Mouse (Mus musculus) layer of hippocampus, adult 9-11 months (tissue): ENCODE results near the gene Car9.
"Not testable (repeated sequence)": the region's sequence is repeated elsewhere in the genome, so short reads cannot be mapped to it uniquely, and the experiment has no call there.

Experiments
- DNase-seq: peaks from one replicate; pipeline ENCODE4 v3.0.0; 2022

Car9 gene

GRCm38 (mm10) chr4:43533270-43533669 lies 26.5 kb downstream of the Car9 start:
- no peak for DNase-seq

GRCm38 (mm10) chr4:43535628-43536027 lies 28.9 kb downstream of the Car9 start:
- DNase-seq, result no peak

GRCm38 (mm10) chr4:43536031-43536430 lies 29.3 kb downstream of the Car9 start:
- no peak for DNase-seq

- DNase-seq, result no peak
Measured at GRCm38 (mm10) chr4:43542044-43542443, 35.3 kb downstream of the Car9 start.

GRCm38 (mm10) chr4:43546375-43547047 lies 39.7 kb downstream of the Car9 start:
- DNase-seq, result no peak

GRCm38 (mm10) chr4:43547160-43547559 lies 40.4 kb downstream of the Car9 start:
- no peak for DNase-seq

- no peak for DNase-seq
Measured at GRCm38 (mm10) chr4:43549055-43549454, 42.3 kb downstream of the Car9 start.

GRCm38 (mm10) chr4:43551854-43552253 lies 45.1 kb downstream of the Car9 start:
- DNase-seq, result not testable (repeated sequence)

GRCm38 (mm10) chr4:43552437-43552836 lies 45.7 kb downstream of the Car9 start:
- DNase-seq, result peak; percentile 47

- DNase-seq, result no peak
Measured at GRCm38 (mm10) chr4:43553891-43554290, 47.1 kb downstream of the Car9 start.

- DNase-seq, result no peak
Measured at GRCm38 (mm10) chr4:43555926-43556325, 49.2 kb downstream of the Car9 start.

- DNase-seq, result no peak
Measured at GRCm38 (mm10) chr4:43558028-43558630, 51.4 kb downstream of the Car9 start.

GRCm38 (mm10) chr4:43558631-43559356 lies 52.0 kb downstream of the Car9 start:
- DNase-seq, result peak; percentile 51

- DNase-seq, result no peak
Measured at GRCm38 (mm10) chr4:43559519-43560242, 52.9 kb downstream of the Car9 start.

GRCm38 (mm10) chr4:43560243-43560611 lies 53.5 kb downstream of the Car9 start:
- DNase-seq, result peak; percentile 85

- no peak for DNase-seq
Measured at GRCm38 (mm10) chr4:43560976-43561375, 54.2 kb downstream of the Car9 start.

GRCm38 (mm10) chr4:43561436-43561996 lies 54.8 kb downstream of the Car9 start:
- DNase-seq, result no peak

- DNase-seq, result peak; percentile 96
Measured at GRCm38 (mm10) chr4:43561997-43562768, 55.4 kb downstream of the Car9 start, which contains the start of the genes Creb3 and Tln1. Gene Creb3 (plus strand): TSS chr4:43562332. Gene Tln1 (minus strand): TSS chr4:43562691.

- no peak for DNase-seq
Measured at GRCm38 (mm10) chr4:43562769-43563600, 56.2 kb downstream of the Car9 start.
